Mouse (Mus musculus) spleen, adult 2 months (tissue): Measurements from ENCODE around the gene Slc5a5.

ENCODE experiments used
- CTCF ChIP-seq: fragments of 200-500 bp; IDR thresholded peaks from 2 replicates; pipeline ENCODE4 v1.5.1; 2011; ENCODE audit warnings: mild to moderate bottlenecking, inconsistent platforms; ENCODE audit not compliant: insufficient read depth, insufficient read length, insufficient replicate concordance; ENCODE audit errors: extremely low read depth
- POLR2A ChIP-seq: fragments of 200-500 bp; IDR thresholded peaks from 2 replicates; pipeline ENCODE4 v1.6.1; 2011; ENCODE audit warnings: low read depth, low read length, inconsistent platforms

- no peak for TF ChIP-seq POLR2A
- no peak for TF ChIP-seq CTCF
Measured at GRCm38 (mm10) chr8:70840590-70840989, 52.0 kb downstream of the Slc5a5 start.
